Mouse (Mus musculus): ENCODE results near the gene Irak2. TPM values are rescaled to one million over a fixed set of nuclear protein-coding genes. Genes with fewer than 3 reads are reported as not detected.

The Irak2 gene
- 48.1 and 50.3 TPM in 2 replicates for polyA plus RNA-seq (2012; rRNA removed)

GRCm38 (mm10) chr6:113638302-113639040 lies at the start of gene Irak2:
TSS of gene Irak2 (plus strand) at chr6:113638467.

GRCm38 (mm10) chr6:113600543-113601139 lies 37.6 kb upstream of the Irak2 start, which contains the start of gene Fancd2os:
TSS of gene Fancd2os (minus strand) at chr6:113600715.

GRCm38 (mm10) chr6:113604432-113605223 lies 33.6 kb upstream of the Irak2 start, which contains the start of gene Brk1:
TSS of gene Brk1 (plus strand) at chr6:113604772.

GRCm38 (mm10) chr6:113623941-113624751 lies 14.1 kb upstream of the Irak2 start, which contains the start of gene Vhl:
TSS of gene Vhl (plus strand) at chr6:113623959.

GRCm38 (mm10) chr6:113696582-113697221 lies 58.4 kb downstream of the Irak2 start, which contains the start of gene Tatdn2:
TSS of gene Tatdn2 (plus strand) at chr6:113697050.

GRCm38 (mm10) chr6:113719878-113720277 lies 81.6 kb downstream of the Irak2 start, which contains the start of gene Ghrl:
TSS of gene Ghrl (minus strand) at chr6:113719880.

GRCm38 (mm10) chr6:113740236-113741217 lies 102.3 kb downstream of the Irak2 start, which contains the start of gene Sec13:
TSS of gene Sec13 (minus strand) at chr6:113740743.

Other genes starting within 250 kb of the Irak2 start
- 13.7 and 17.6 TPM in 2 replicates for gene Ttll3, start 249.2 kb upstream of the Irak2 start, polyA plus RNA-seq (2012; rRNA removed)
- gene Rpusd3, start 219.1 kb upstream of the Irak2 start, polyA plus RNA-seq (2012; rRNA removed) = 60.5 and 82.9 TPM in 2 replicates
- gene Cidec, start 202.7 kb upstream of the Irak2 start, polyA plus RNA-seq (2012; rRNA removed) = 36.2 and 51.7 TPM in 2 replicates
- gene Jagn1, start 195.9 kb upstream of the Irak2 start, polyA plus RNA-seq (2012; rRNA removed) = 40.7 and 52.2 TPM in 2 replicates
- 65.1 and 72.6 TPM in 2 replicates for gene Il17re, start 180.0 kb upstream of the Irak2 start, polyA plus RNA-seq (2012; rRNA removed)
- gene Il17rc, start 167.0 kb upstream of the Irak2 start, polyA plus RNA-seq (2012; rRNA removed) = 362 and 371 TPM in 2 replicates
- 11.6 and 14.9 TPM in 2 replicates for gene Creld1, start 155.2 kb upstream of the Irak2 start, polyA plus RNA-seq (2012; rRNA removed)
- 0.12 and 0.23 TPM in 2 replicates for gene Prrt3, start 136.5 kb upstream of the Irak2 start, polyA plus RNA-seq (2012; rRNA removed)
- gene Emc3, start 106.8 kb upstream of the Irak2 start, polyA plus RNA-seq (2012; rRNA removed) = 31.9 TPM in 2 replicates
- gene Fancd2, start 106.8 kb upstream of the Irak2 start, polyA plus RNA-seq (2012; rRNA removed) = 1.5 and 1.8 TPM in 2 replicates
- not detected in 2 replicates for gene Fancd2os, start 37.8 kb upstream of the Irak2 start, polyA plus RNA-seq (2012; rRNA removed)
- 78.5 and 91.9 TPM in 2 replicates for gene Brk1, start 33.7 kb upstream of the Irak2 start, polyA plus RNA-seq (2012; rRNA removed)
- 10.7 and 10.9 TPM in 2 replicates for gene Vhl, start 14.5 kb upstream of the Irak2 start, polyA plus RNA-seq (2012; rRNA removed)
- 21.7 and 25.6 TPM in 2 replicates for gene Tatdn2, start 58.6 kb downstream of the Irak2 start, polyA plus RNA-seq (2012; rRNA removed)
- gene Ghrl, start 81.4 kb downstream of the Irak2 start, polyA plus RNA-seq (2012; rRNA removed) = 0.56 and 0.57 TPM in 2 replicates
- gene Sec13, start 102.3 kb downstream of the Irak2 start, polyA plus RNA-seq (2012; rRNA removed) = 138 and 144 TPM in 2 replicates